Comparison of ENCODE assay signal across 13 mouse cellular contexts in genomic region chr6:134996918-134997317, GRCm38 (mm10). TPM values are rescaled to one million over a fixed set of nuclear protein-coding genes. Genes with fewer than 3 reads are reported as not detected.
DNase-seq lines count a peak whose midpoint lies in the region; ATAC-seq and TF ChIP-seq lines count a peak whose summit lies in the region.
"Had no signal": no experiment of that assay in that cellular context is flagged by ENCODE, and none has a peak within 500 bp of the region (broad histone marks: within the 10 kb centered on the region; RNA-seq: fewer than 3 reads in every experiment).

No protein-coding gene starts in this region.

- no peaks in the 10 kb centered on the region for H3K79me2 ChIP-seq in CH12.LX (replicated peaks; ENCODE audit: control insufficient read depth, extremely low read depth, insufficient read depth, poor library complexity, severe bottlenecking)

- in situ Hi-C loops in CH12.LX (cut with MboI; ENCODE audit: low pct_ligation_motif_present, low pct_unique_long_range_greater_than_20kb, low sequenced_read_pairs) = loop anchor here (25.0 kb wide), 1 partner anchor 360 kb away; the partner anchor contains the start of genes Borcs5 and Mansc1

- TF ChIP-seq POLR2A in CH12.LX (IDR thresholded peaks at IDR 0.05; ENCODE audit: low read depth, low read length) = no peak

- no peak overlapping the region for H3K4me2 ChIP-seq in lung, postnatal 0 days (replicated peaks; ENCODE audit: low read depth, low read length)
- no peak overlapping the region for H3K4me2 ChIP-seq in CH12.LX (ENCODE audit: insufficient read depth, low read depth, poor library complexity, severe bottlenecking)

- ATAC-seq in lung, postnatal 0 days = no peak
- peak; percentile 46 for ATAC-seq in activated CD4-positive, CD25-positive, alpha-beta regulatory T cell, adult 4 months

- no peaks in the 10 kb centered on the region for H3K9me3 ChIP-seq in lung, postnatal 0 days (ENCODE audit: low read length)
- no peaks in the 10 kb centered on the region for H3K9me3 ChIP-seq in CH12.LX (replicated peaks; ENCODE audit: low read length)
- H3K9me3 ChIP-seq: embryonic facial prominence, embryonic 10.5 days; forebrain, embryonic 10.5 days had no signal

- DNase-seq in lung, postnatal 0 days (ENCODE audit: low spot score) = no peak
- DNase-seq in lung, postnatal 25 days (ENCODE audit: low spot score) = no peak
- no peak for DNase-seq in CH12.LX (ENCODE audit: extremely low read depth)
- DNase-seq in thymus, postnatal 25 days = peak; percentile 28
- DNase-seq in testis, postnatal 14 days (ENCODE audit: low spot score) = no peak
- no peak for DNase-seq in cerebellum, postnatal 4 days (ENCODE audit: low spot score in 2 of 2)
- DNase-seq: cerebellum, adult 8-10 months; gastrocnemius, postnatal 25 days; kidney, postnatal 36 days had no signal

- TF ChIP-seq CTCF in lung, postnatal 0 days (IDR thresholded peaks at IDR 0.05) = peak; percentile 45
- TF ChIP-seq CTCF in CH12.LX (conservative IDR thresholded peaks at IDR 0.05 in 1 of 2, IDR thresholded peaks at IDR 0.05 in 1 of 2; ENCODE audit: low read depth in 2 of 2, low read length in 2 of 2) = peak in 1 of 2 experiments; percentile 50; a peak in 2 of 4 replicates

- no peaks in the 10 kb centered on the region for H3K36me3 ChIP-seq in lung, postnatal 0 days (ENCODE audit: insufficient read depth, low read length)
- H3K36me3 ChIP-seq in CH12.LX (replicated peaks in 1 of 2; ENCODE audit: control insufficient read depth in 1 of 2, insufficient read depth in 1 of 2, low read length in 1 of 2) = no peaks in the 10 kb centered on the region
- H3K36me3 ChIP-seq: embryonic facial prominence, embryonic 10.5 days; forebrain, embryonic 10.5 days had no signal

- no peaks in the 10 kb centered on the region for H3K4me1 ChIP-seq in lung, postnatal 0 days (ENCODE audit: insufficient read depth, low read depth, low read length)
- peaks cover 0 to 6% of the 10 kb centered on the region in 2 experiments; a peak in 1 of 4 replicates for H3K4me1 ChIP-seq in CH12.LX (ENCODE audit: control insufficient read depth in 1 of 2, insufficient read depth in 2 of 2)

- WGBS in lung, postnatal 0 days = 86% methylated on average over 2 of the region's 2 CpGs

- dilution Hi-C loops in CH12.LX (cut with MboI; ENCODE audit: extremely low pct_ligation_motif_present, extremely low pct_unique_long_range_greater_than_20kb, low sequenced_read_pairs) = no loop called here

- no peak overlapping the region for H3K27ac ChIP-seq in lung, postnatal 0 days (ENCODE audit: low read length)
- no peak overlapping the region for H3K27ac ChIP-seq in CH12.LX (ENCODE audit: insufficient read depth, low read depth)
- H3K27ac ChIP-seq: embryonic facial prominence, embryonic 10.5 days; forebrain, embryonic 10.5 days; macrophage had no signal

- no peaks in the 10 kb centered on the region for H3K27me3 ChIP-seq in lung, postnatal 0 days (replicated peaks; ENCODE audit: insufficient read depth, low read length)
- no peaks in the 10 kb centered on the region for H3K27me3 ChIP-seq in CH12.LX (replicated peaks)

- TF ChIP-seq EP300 in lung, postnatal 0 days (IDR thresholded peaks at IDR 0.05) = no peak
- TF ChIP-seq EP300 in CH12.LX (IDR thresholded peaks at IDR 0.05; ENCODE audit: low read length) = no peak

- no peak overlapping the region for H3K9ac ChIP-seq in lung, postnatal 0 days (replicated peaks; ENCODE audit: low read depth)
- no peak overlapping the region for H3K9ac ChIP-seq in CH12.LX (ENCODE audit: insufficient read depth, low read depth)

- peak; percentile 4 for TF ChIP-seq RAD21 in CH12.LX (IDR thresholded peaks at IDR 0.05; ENCODE audit: low read depth, low read length)

- no peak overlapping the region for H3K4me3 ChIP-seq in lung, postnatal 0 days (ENCODE audit: low read depth, low read length)
- H3K4me3 ChIP-seq in CH12.LX (replicated peaks in 1 of 3; ENCODE audit: low read depth in 2 of 3, low read length in 2 of 3, poor library complexity in 1 of 3) = no peak overlapping the region
- H3K4me3 ChIP-seq: embryonic facial prominence, embryonic 10.5 days; forebrain, embryonic 10.5 days had no signal

TF ChIP-seq in CH12.LX, 34 proteins besides CTCF, POLR2A, EP300 and RAD21:
- TF ChIP-seq KAT2A (IDR thresholded peaks at IDR 0.05; ENCODE audit: insufficient replicate concordance, low read length) (no peak), JUN (IDR thresholded peaks at IDR 0.05; ENCODE audit: insufficient read depth, low read depth, low read length) (no peak), ETS1 (conservative IDR thresholded peaks at IDR 0.05; ENCODE audit: low read depth, low read length) (no peak), USF2 (conservative IDR thresholded peaks at IDR 0.05; ENCODE audit: low read depth, low read length) (no peak), ZC3H11A (IDR thresholded peaks at IDR 0.05; ENCODE audit: low read depth, low read length) (no peak), MAZ (IDR thresholded peaks at IDR 0.05; ENCODE audit: low read depth, low read length) (no peak), RCOR1 (conservative IDR thresholded peaks at IDR 0.05; ENCODE audit: low read depth, low read length) (no peak), GABPA (IDR thresholded peaks at IDR 0.05; ENCODE audit: insufficient replicate concordance, low read depth, low read length) (no peak), MXI1 (IDR thresholded peaks at IDR 0.05; ENCODE audit: low read depth, low read length) (no peak), TBP (conservative IDR thresholded peaks at IDR 0.05; ENCODE audit: low read depth, low read length) (no peak), MAFK (IDR thresholded peaks at IDR 0.05; ENCODE audit: insufficient replicate concordance, low read length) (no peak), SMC3 (IDR thresholded peaks at IDR 0.05; ENCODE audit: low read depth, low read length) (peak; percentile 5; the same call in 1 of the 2 replicates), JUND (conservative IDR thresholded peaks at IDR 0.05; ENCODE audit: low read depth, low read length) (no peak), MEF2A (IDR thresholded peaks at IDR 0.05; ENCODE audit: borderline replicate concordance, low read depth, low read length) (no peak), PAX5 (IDR thresholded peaks at IDR 0.05; ENCODE audit: low read length) (no peak), ZKSCAN1 (IDR thresholded peaks at IDR 0.05; ENCODE audit: borderline replicate concordance, low read depth, low read length) (no peak), NELFE (IDR thresholded peaks at IDR 0.05; ENCODE audit: low read depth, low read length) (no peak), MYC (IDR thresholded peaks at IDR 0.05; ENCODE audit: low read depth, low read length) (0 out of 2 replicates have a peak, but pooled peaks have one; percentile 27), SIN3A (IDR thresholded peaks at IDR 0.05; ENCODE audit: low read length) (no peak), HCFC1 (IDR thresholded peaks at IDR 0.05; ENCODE audit: low read depth, low read length) (no peak), UBTF (IDR thresholded peaks at IDR 0.05; ENCODE audit: low read depth, low read length) (no peak), MAX (IDR thresholded peaks at IDR 0.05; ENCODE audit: low read length) (no peak), ZNF384 (IDR thresholded peaks at IDR 0.05; ENCODE audit: low read depth, low read length) (peak; percentile 72), CHD1 (IDR thresholded peaks at IDR 0.05; ENCODE audit: low read depth, low read length) (no peak)

RNA-seq across cellular contexts. Expression of gene Ddx47, which starts 14.5 kb away (rescaled TPM):
- polyA plus RNA-seq in lung, postnatal 0 days (2015; fragmentation: Nextera tagmentation; extraction: Ambion mirVana) = 91.6 and 97.1 TPM in 2 replicates
- total RNA-seq in CH12.LX (2012; rRNA removed) (82.6 and 91.9 TPM in 2 replicates), CH12.LX (2014; rRNA removed) (57.8 and 61.4 TPM in 2 replicates)
- 110 and 132 TPM in 2 replicates for polyA plus RNA-seq in CH12.LX (2012; ENCODE audit: insufficient read length, low read depth)
- polyA plus RNA-seq in activated CD4-positive, CD25-positive, alpha-beta regulatory T cell, adult 4 months (2017; shearing (Covaris generic)) = 100 to 1,000 TPM; 132 to 161 TPM

RNA-seq across cellular contexts. Expression of gene Apold1, which starts 15.4 kb away (rescaled TPM):
- polyA plus RNA-seq in lung, postnatal 0 days (2015; fragmentation: Nextera tagmentation; extraction: Ambion mirVana) = 3.5 and 4.2 TPM in 2 replicates
- total RNA-seq in CH12.LX (2012; rRNA removed) = 1.4 and 2.7 TPM in 2 replicates
- 2.8 and 3.1 TPM in 2 replicates for total RNA-seq in CH12.LX (2014; rRNA removed)
- polyA plus RNA-seq in CH12.LX (2012; ENCODE audit: insufficient read length, low read depth) = 1.0 and 1.1 TPM in 2 replicates
- polyA plus RNA-seq in activated CD4-positive, CD25-positive, alpha-beta regulatory T cell, adult 4 months (2017; shearing (Covaris generic)) = under 1 TPM; 0.09 to 0.17 TPM
